Mouse (Mus musculus) bone marrow, adult 2 months (tissue): Measurements from ENCODE around the gene Snap91. TPM values are rescaled to one million over a fixed set of nuclear protein-coding genes. Genes with fewer than 3 reads are reported as not detected.

ENCODE experiments used
- H3K27ac ChIP-seq: fragments of 200-500 bp; 2 replicates; pipeline ENCODE4 v1.5.1; 2012; ENCODE audit warnings: low read depth, mild to moderate bottlenecking, control low read depth, inconsistent platforms, low read length; ENCODE audit not compliant: control insufficient read depth, poor library complexity, insufficient read depth
- H3K4me1 ChIP-seq: fragments of 200-500 bp; 2 replicates; pipeline ENCODE4 v1.6.1; 2011; ENCODE audit warnings: low read length; ENCODE audit not compliant: control insufficient read depth, insufficient read depth
- H3K4me3 ChIP-seq: fragments of 200-500 bp; replicated peaks from 2 replicates; pipeline ENCODE3; 2011; ENCODE audit warnings: mild to moderate bottlenecking, low read depth, low read length, control low read depth; ENCODE audit not compliant: control insufficient read depth
- CTCF ChIP-seq: fragments of 200-500 bp; IDR thresholded peaks from 2 replicates; pipeline ENCODE4 v1.5.1; 2011; ENCODE audit warnings: low read length, control low read depth; ENCODE audit not compliant: control insufficient read depth, insufficient read depth
- POLR2A ChIP-seq: fragments of 200-500 bp; IDR thresholded peaks from 2 replicates; pipeline ENCODE4 v1.6.1; 2011; ENCODE audit warnings: low read depth, mild to moderate bottlenecking, control low read depth, low read length, borderline replicate concordance; ENCODE audit not compliant: control insufficient read depth
- WGBS: fragments of 180-500 bp; shearing (Covaris S2); methylation state at CpG from one replicate; pipeline ENCODE4 v1.1.7; 2018; 5-methylcytosine and 5-hydroxymethylcytosine counted together
- polyA plus RNA-seq: library from polyadenylated mRNA; stranded (reverse); fragments of >200 nt; gene quantifications from 2 replicates; pipeline ENCODE4 v1.2.4, GENCODE M21; 2011; ENCODE audit warnings: low replicate concordance; ENCODE audit not compliant: missing spikeins, insufficient read depth, insufficient read length

Gene Snap91
- polyA plus RNA-seq, 1 experiment, result 0.85 TPM

- H3K4me1 ChIP-seq, result no peaks in the 10 kb centered on the region
- no peak overlapping the region for H3K27ac ChIP-seq
- TF ChIP-seq CTCF, result no peak
- TF ChIP-seq POLR2A, result no peak
- no peak overlapping the region for H3K4me3 ChIP-seq
- 75% methylated on average over 6 of the region's 6 CpGs for WGBS
Observed at GRCm38 (mm10) chr9:86878716-86879115, 1.7 kb downstream of the Snap91 start.

- Histone ChIP-seq H3K4me1 (no peaks in the 10 kb centered on the region), H3K4me3 (no peak overlapping the region), H3K27ac (no peak overlapping the region)
- 69% methylated on average over 4 of the region's 4 CpGs for WGBS
- TF ChIP-seq POLR2A (no peak), CTCF (no peak)
Observed at GRCm38 (mm10) chr9:86873681-86874080, 6.8 kb downstream of the Snap91 start.

- Histone ChIP-seq H3K4me1 (no peaks in the 10 kb centered on the region), H3K4me3 (no peak overlapping the region), H3K27ac (no peak overlapping the region)
- TF ChIP-seq CTCF, result no peak
- no peak for TF ChIP-seq POLR2A
- 69% methylated on average over 11 of the region's 11 CpGs for WGBS
Observed at GRCm38 (mm10) chr9:86869586-86870338, 10.7 kb downstream of the Snap91 start.

- Histone ChIP-seq H3K4me1 (no peaks in the 10 kb centered on the region), H3K4me3 (no peak overlapping the region), H3K27ac (no peak overlapping the region)
- TF ChIP-seq CTCF (no peak), POLR2A (no peak)
- WGBS, result 87% methylated on average over 4 of the region's 4 CpGs
Observed at GRCm38 (mm10) chr9:86858101-86858500, 22.4 kb downstream of the Snap91 start.

GRCm38 (mm10) chr9:86857626-86858025 lies 22.8 kb downstream of the Snap91 start:
- no peak overlapping the region for H3K27ac ChIP-seq
- H3K4me3 ChIP-seq, result no peak overlapping the region
- TF ChIP-seq CTCF, result no peak
- TF ChIP-seq POLR2A, result no peak
- H3K4me1 ChIP-seq, result no peaks in the 10 kb centered on the region
- WGBS, result 81% methylated on average over 2 of the region's 2 CpGs

- WGBS, result 81% methylated on average over 3 of the region's 3 CpGs
- no peaks in the 10 kb centered on the region for H3K4me1 ChIP-seq
- no peak for TF ChIP-seq CTCF
- TF ChIP-seq POLR2A, result no peak
- no peak overlapping the region for H3K4me3 ChIP-seq
- no peak overlapping the region for H3K27ac ChIP-seq
Observed at GRCm38 (mm10) chr9:86852861-86853260, 27.6 kb downstream of the Snap91 start.

GRCm38 (mm10) chr9:86851689-86852088 lies 28.8 kb downstream of the Snap91 start:
- WGBS, result 80% methylated on average over 5 of the region's 5 CpGs
- TF ChIP-seq POLR2A (no peak), CTCF (no peak)
- H3K4me3 ChIP-seq, result no peak overlapping the region

GRCm38 (mm10) chr9:86850452-86851207 lies 29.8 kb downstream of the Snap91 start:
- 70% methylated on average over 3 of the region's 3 CpGs for WGBS
- TF ChIP-seq CTCF (no peak), POLR2A (no peak)
- no peak overlapping the region for H3K4me3 ChIP-seq
- no peak overlapping the region for H3K27ac ChIP-seq
- H3K4me1 ChIP-seq, result no peaks in the 10 kb centered on the region

More at GRCm38 (mm10) chr9:86851689-86852088, 28.8 kb downstream of the Snap91 start:
- no peak overlapping the region for H3K27ac ChIP-seq
- no peaks in the 10 kb centered on the region for H3K4me1 ChIP-seq

GRCm38 (mm10) chr9:86843747-86844353 lies 36.6 kb downstream of the Snap91 start:
- Histone ChIP-seq H3K4me3 (no peak overlapping the region), H3K27ac (no peak overlapping the region), H3K4me1 (no peaks in the 10 kb centered on the region)
- no peak for TF ChIP-seq CTCF
- TF ChIP-seq POLR2A, result no peak
- WGBS, result 76% methylated on average over 5 of the region's 5 CpGs
